Comparison of ENCODE assay signal across 8 mouse cellular contexts in the genomic region with DNA sequence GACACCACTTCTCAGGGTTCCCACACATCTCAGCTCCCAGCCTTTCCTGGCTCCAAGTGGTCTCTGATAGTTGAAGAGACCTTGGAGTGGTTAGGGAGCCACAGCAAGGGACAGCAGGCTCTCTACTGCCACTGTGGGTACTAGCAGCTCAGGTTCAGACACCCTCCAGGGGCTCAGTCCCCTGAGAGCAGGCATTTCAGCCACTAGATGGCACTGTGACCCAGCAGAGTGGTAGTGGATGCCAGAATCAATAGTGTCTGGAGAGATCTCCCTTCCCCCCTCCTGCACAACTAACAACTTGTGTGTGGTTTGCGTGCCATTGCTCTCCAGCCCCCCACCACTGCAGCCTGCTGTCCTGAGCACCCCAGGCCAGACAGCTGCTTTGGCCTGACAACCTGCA.
DNase-seq lines count a peak whose midpoint lies in the region; ATAC-seq and TF ChIP-seq lines count a peak whose summit lies in the region.

No protein-coding gene starts in this region.

- 0% methylated on average over 1 of the region's 1 CpGs for WGBS in bone marrow, adult 2 months
- 0% methylated on average over 1 of the region's 1 CpGs for WGBS in embryonic facial prominence, embryonic 15.5 days
- 0% methylated on average over 1 of the region's 1 CpGs for WGBS in heart, embryonic 15.5 days
- WGBS in liver, postnatal 0 days (ENCODE audit: insufficient replicate concordance): 18% methylated on average over 1 of the region's 1 CpGs
- WGBS in olfactory bulb, adult 2 months: 0% methylated on average over 1 of the region's 1 CpGs
- WGBS in thymus, adult 2 months: 11% methylated on average over 1 of the region's 1 CpGs

- no peak for TF ChIP-seq EP300 in liver, postnatal 0 days (IDR thresholded peaks at IDR 0.05; ENCODE audit: low read depth)

- no peak overlapping the region for H3K4me2 ChIP-seq in embryonic facial prominence, embryonic 15.5 days (replicated peaks)
- H3K4me2 ChIP-seq in heart, embryonic 15.5 days: no peak overlapping the region
- H3K4me2 ChIP-seq in liver, postnatal 0 days (ENCODE audit: low read depth, low read length): no peak overlapping the region

- H3K27ac ChIP-seq in bone marrow, adult 2 months (ENCODE audit: control insufficient read depth, insufficient read depth, low read depth, low read length, poor library complexity): no peak overlapping the region
- no peak overlapping the region for H3K27ac ChIP-seq in embryonic facial prominence, embryonic 15.5 days (replicated peaks)
- H3K27ac ChIP-seq in heart, embryonic 15.5 days: no peak overlapping the region
- H3K27ac ChIP-seq in liver, postnatal 0 days (ENCODE audit: low read depth): no peak overlapping the region
- no peak overlapping the region for H3K27ac ChIP-seq in olfactory bulb, adult 2 months (ENCODE audit: insufficient read depth, low read depth, low read length)
- H3K27ac ChIP-seq in thymus, adult 2 months (ENCODE audit: control insufficient read depth, insufficient read depth, low read length): no peak overlapping the region

- H3K4me3 ChIP-seq in bone marrow, adult 2 months (replicated peaks; ENCODE audit: control insufficient read depth, low read depth, low read length): no peak overlapping the region
- no peak overlapping the region for H3K4me3 ChIP-seq in embryonic facial prominence, embryonic 15.5 days (replicated peaks)
- H3K4me3 ChIP-seq in heart, embryonic 15.5 days: no peak overlapping the region
- no peak overlapping the region for H3K4me3 ChIP-seq in liver, postnatal 0 days (ENCODE audit: low read depth, low read length)
- no peak overlapping the region for H3K4me3 ChIP-seq in olfactory bulb, adult 2 months (ENCODE audit: insufficient read depth, low read depth, low read length)
- no peak overlapping the region for H3K4me3 ChIP-seq in thymus, adult 2 months (ENCODE audit: control insufficient read depth, insufficient read depth, low read length)

- peak; percentile 35 for ATAC-seq in embryonic facial prominence, embryonic 15.5 days (ENCODE audit: insufficient number of reproducible peaks, low FRiP score, low TSS enrichment, low read depth)
- 0 out of 2 replicates have a peak, but pooled peaks have one; percentile 43 for ATAC-seq in heart, embryonic 15.5 days (replicated peaks; ENCODE audit: insufficient number of reproducible peaks, insufficient read depth, low FRiP score, low read depth)
- peak; percentile 50; the same call in 1 of the 2 replicates for ATAC-seq in liver, postnatal 0 days

- H3K36me3 ChIP-seq in embryonic facial prominence, embryonic 15.5 days: no peaks in the 10 kb centered on the region
- H3K36me3 ChIP-seq in heart, embryonic 15.5 days: no peaks in the 10 kb centered on the region
- H3K36me3 ChIP-seq in liver, postnatal 0 days (replicated peaks; ENCODE audit: insufficient read depth, low read length): no peaks in the 10 kb centered on the region
- no peaks in the 10 kb centered on the region for H3K36me3 ChIP-seq in thymus, adult 2 months (ENCODE audit: control insufficient read depth, insufficient read depth, low read length)

- DNase-seq in B cell, adult 2 months: peak; percentile 42 to 52
- DNase-seq in kidney, postnatal 14 days: peak; percentile 72
- peak; percentile 83 for DNase-seq in liver, postnatal 0 days
- peak; percentile 56 for DNase-seq in thymus, adult 2 months

- peak; percentile 90 for TF ChIP-seq CTCF in bone marrow, adult 2 months (IDR thresholded peaks at IDR 0.05; ENCODE audit: control insufficient read depth, insufficient read depth, low read length)
- TF ChIP-seq CTCF in liver, postnatal 0 days (IDR thresholded peaks at IDR 0.05; ENCODE audit: low read depth): peak; percentile 93
- peak; percentile 64 for TF ChIP-seq CTCF in olfactory bulb, adult 2 months (IDR thresholded peaks at IDR 0.05; ENCODE audit: insufficient read depth, low read depth, low read length)
- peak; percentile 65; the same call in 1 of the 2 replicates for TF ChIP-seq CTCF in thymus, adult 2 months (IDR thresholded peaks at IDR 0.05; ENCODE audit: borderline replicate concordance, control insufficient read depth, extremely low read depth, insufficient read depth, low read length, poor library complexity)

- no peaks in the 10 kb centered on the region for H3K4me1 ChIP-seq in bone marrow, adult 2 months (ENCODE audit: control insufficient read depth, insufficient read depth, low read length)
- peaks cover 28% of the 10 kb centered on the region for H3K4me1 ChIP-seq in embryonic facial prominence, embryonic 15.5 days
- no peaks in the 10 kb centered on the region for H3K4me1 ChIP-seq in heart, embryonic 15.5 days (replicated peaks)
- no peaks in the 10 kb centered on the region for H3K4me1 ChIP-seq in liver, postnatal 0 days (ENCODE audit: insufficient read depth)
- peaks cover 52% of the 10 kb centered on the region for H3K4me1 ChIP-seq in olfactory bulb, adult 2 months (ENCODE audit: control insufficient read depth, insufficient read depth, low read length)
- H3K4me1 ChIP-seq in thymus, adult 2 months (replicated peaks; ENCODE audit: control insufficient read depth, insufficient read depth, low read length): no peaks in the 10 kb centered on the region

- no peak overlapping the region for H3K9ac ChIP-seq in embryonic facial prominence, embryonic 15.5 days
- H3K9ac ChIP-seq in heart, embryonic 15.5 days: no peak overlapping the region
- H3K9ac ChIP-seq in liver, postnatal 0 days (replicated peaks): no peak overlapping the region

- 0 out of 2 replicates have a peak, but pooled peaks cover 18% of the 10 kb centered on the region for H3K27me3 ChIP-seq in embryonic facial prominence, embryonic 15.5 days
- peaks cover 39% of the 10 kb centered on the region for H3K27me3 ChIP-seq in heart, embryonic 15.5 days
- H3K27me3 ChIP-seq in liver, postnatal 0 days (ENCODE audit: insufficient read depth, low read length): no peaks in the 10 kb centered on the region
- H3K27me3 ChIP-seq in thymus, adult 2 months (ENCODE audit: control insufficient read depth, insufficient read depth, low read length): no peaks in the 10 kb centered on the region

- H3K9me3 ChIP-seq in embryonic facial prominence, embryonic 15.5 days (replicated peaks): no peaks in the 10 kb centered on the region
- no peaks in the 10 kb centered on the region for H3K9me3 ChIP-seq in heart, embryonic 15.5 days (replicated peaks)
- no peaks in the 10 kb centered on the region for H3K9me3 ChIP-seq in liver, postnatal 0 days (ENCODE audit: low read length)

- no peak for TF ChIP-seq POLR2A in bone marrow, adult 2 months (IDR thresholded peaks at IDR 0.05; ENCODE audit: borderline replicate concordance, control insufficient read depth, low read depth, low read length)
- no peak for TF ChIP-seq POLR2A in olfactory bulb, adult 2 months (IDR thresholded peaks at IDR 0.05; ENCODE audit: insufficient read depth, low read depth, low read length)
- 0 out of 2 replicates have a peak, but pooled peaks have one; percentile 4 for TF ChIP-seq POLR2A in thymus, adult 2 months (IDR thresholded peaks at IDR 0.05; ENCODE audit: control insufficient read depth, extremely low read depth, insufficient read depth, low read length, poor library complexity)
